Mouse (Mus musculus): ENCODE data around the gene Crkl. TPM values are rescaled to one million over a fixed set of nuclear protein-coding genes. Genes with fewer than 3 reads are reported as not detected.

Crkl gene
- 28.3 and 53.1 TPM in 2 replicates for polyA plus RNA-seq (2012; rRNA removed; ENCODE audit: low replicate concordance)

DNA sequence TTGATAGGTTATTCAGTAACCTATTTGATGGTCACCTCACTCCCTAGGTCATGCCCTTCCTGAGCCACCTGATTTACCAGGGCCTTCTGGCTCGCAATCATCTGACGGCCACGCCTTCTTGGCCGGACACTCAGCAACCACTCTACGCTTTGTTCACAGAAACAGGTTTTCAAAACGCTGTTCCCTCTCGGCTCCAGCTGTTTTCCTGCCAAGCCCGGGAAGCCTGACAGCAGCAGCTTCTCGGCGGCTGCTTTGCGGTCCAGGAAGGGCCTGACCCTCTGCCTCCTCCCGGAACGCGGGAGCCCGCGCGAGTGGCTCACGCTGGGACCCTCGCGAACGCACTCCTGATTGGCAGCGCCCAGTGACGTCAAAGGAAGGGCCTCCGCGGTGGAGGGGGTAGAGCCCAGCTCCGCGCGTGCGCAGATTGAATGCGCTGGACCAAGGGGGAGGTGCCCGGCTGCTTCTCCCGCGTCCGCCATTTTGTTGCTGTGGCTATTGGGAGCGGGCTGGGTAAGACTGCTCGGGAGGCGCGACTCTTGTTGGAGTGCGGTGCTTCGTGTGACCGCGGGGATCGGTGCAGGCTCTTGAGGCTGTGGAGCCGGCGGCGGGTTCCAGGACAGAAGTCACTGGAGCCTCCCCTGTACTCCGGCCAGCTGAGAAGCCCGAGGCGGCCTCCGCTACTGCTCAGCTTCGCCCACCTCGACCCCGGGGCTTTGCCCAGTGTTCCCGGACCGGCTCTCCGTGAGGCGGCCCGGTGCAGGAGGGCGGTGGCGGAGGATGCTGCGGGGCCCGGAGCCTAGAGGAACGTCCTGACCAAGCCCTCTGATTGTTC is at the start of gene Crkl:
Gene Crkl (plus strand): TSS at position 447 of the 832 bp plus-strand sequence.

DNA sequence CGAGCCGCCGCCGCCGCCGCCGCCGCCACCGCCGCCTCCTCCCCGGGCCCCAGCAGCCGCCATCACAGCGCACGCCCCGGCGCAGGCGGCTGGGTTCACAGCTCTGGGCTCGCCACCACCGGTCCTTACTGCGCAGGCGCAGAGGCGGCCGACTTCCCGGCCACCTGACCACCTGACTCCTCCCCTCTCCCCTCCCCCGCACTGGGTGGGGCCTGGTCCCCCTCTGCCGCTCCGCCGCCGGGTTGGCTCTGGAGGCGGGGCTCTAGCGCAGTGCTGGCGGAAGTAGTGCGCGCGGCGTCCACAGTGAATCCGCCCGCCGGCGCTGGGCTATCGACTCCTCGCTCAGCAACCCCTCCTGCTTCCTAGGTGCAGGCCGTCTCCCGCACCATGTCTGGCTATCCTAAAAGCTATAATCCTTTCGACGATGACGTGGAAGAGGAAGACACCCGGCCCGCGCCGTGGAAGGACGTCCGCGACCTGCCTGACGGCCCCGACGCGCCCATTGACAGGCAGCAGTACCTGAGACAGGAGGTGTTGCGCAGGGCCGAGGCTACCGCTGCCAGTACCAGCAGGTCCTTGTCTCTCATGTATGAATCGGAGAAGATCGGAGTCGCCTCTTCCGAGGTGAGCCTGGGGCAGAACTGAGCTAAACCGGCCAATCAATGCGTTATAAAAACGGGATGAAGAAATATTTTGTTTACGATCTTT is 45.9 kb upstream of the Crkl start, which contains the start of the genes Snap29 and Pi4ka:
Gene Snap29 (plus strand): TSS at position 251 of the 708 bp plus-strand sequence.
Gene Pi4ka (minus strand): TSS at position 579 of the 708 bp plus-strand sequence.

DNA sequence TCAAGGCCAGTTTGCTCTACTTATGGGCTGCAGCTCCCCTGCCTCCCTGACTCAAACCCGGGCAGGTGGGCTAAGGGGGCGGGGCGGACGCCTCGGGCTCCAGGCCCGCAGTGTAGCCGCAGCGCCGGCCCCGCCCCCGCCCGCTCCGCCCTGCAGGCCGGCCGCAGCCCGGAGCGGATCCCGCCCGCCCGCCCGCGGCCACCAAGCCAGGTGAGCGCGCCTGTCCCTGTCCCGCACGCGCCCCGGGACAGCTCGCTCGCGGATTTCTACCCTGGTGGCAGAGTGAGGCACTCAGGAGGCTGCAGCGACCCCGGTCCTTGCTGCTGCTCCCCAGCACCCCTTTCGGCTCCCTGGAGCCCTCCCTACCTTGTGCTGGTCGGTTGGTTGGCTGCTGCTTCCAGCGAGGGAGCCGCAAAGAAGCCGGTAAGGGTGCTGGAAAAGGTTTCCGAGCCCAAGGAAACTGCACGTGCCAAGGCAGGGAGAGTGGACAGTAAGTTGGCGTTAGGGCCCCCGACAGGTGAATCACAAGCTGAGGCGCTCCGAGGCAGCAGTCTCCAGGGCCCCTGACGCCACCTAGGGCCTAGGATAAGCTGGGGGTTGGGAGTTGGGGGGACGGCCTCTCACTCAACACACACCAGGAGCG is 37.8 kb downstream of the Crkl start, which contains the start of gene Aifm3:
Gene Aifm3 (plus strand): TSS at position 143 of the 643 bp plus-strand sequence.

DNA sequence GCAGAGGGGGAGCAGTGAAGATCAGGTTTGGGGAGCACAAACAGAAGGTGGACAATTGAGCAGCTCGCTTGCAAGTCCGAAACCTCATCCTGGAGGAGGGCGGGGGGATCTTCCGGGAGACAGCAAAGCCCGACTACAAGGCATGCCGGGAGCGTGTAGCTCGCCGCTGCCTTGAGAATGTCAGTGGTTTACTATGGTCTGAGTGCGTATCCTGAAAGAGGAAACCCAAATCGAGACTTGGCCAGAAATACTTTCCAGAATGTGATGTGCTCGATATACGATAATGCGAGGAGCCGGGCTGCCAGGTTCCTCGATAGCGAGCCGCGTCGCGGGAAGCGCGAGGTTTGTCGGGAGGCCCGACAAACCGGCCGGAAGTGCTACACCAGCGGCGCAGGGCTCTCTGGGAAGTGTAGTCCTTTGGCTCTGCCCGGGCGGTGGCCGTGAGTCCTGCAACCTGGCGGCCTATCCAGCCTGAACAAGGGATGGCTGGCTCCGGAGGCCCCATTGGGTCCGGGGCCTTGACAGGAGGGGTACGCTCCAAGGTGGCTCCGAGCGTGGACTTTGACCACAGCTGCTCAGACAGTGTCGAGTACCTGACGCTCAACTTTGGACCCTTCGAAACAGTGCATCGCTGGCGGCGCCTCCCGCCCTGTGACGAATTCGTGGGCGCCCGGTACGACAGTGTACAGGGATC is 56.9 kb downstream of the Crkl start, which contains the start of gene Lztr1:
Gene Lztr1 (plus strand): TSS at position 143 of the 694 bp plus-strand sequence.

GRCm38 (mm10) chr16:17530640-17531288 is 79.0 kb downstream of the Crkl start, which contains the start of gene Thap7:
Thap7 (minus strand) TSS chr16:17531136.

Other genes starting within 250 kb of the Crkl start
- 65.1 and 66.8 TPM in 2 replicates for gene Ube2l3, start 249.3 kb upstream of the Crkl start, polyA plus RNA-seq (2012; rRNA removed; ENCODE audit: low replicate concordance)
- gene Rimbp3, start 243.4 kb upstream of the Crkl start, polyA plus RNA-seq (2012; rRNA removed; ENCODE audit: low replicate concordance): 0.03 TPM in 1 of 2 replicates, not detected in the other
- 1.8 and 3.8 TPM in 2 replicates for gene Hic2, start 218.4 kb upstream of the Crkl start, polyA plus RNA-seq (2012; rRNA removed; ENCODE audit: low replicate concordance)
- 4.8 and 9.6 TPM in 2 replicates for gene Tmem191c, start 175.9 kb upstream of the Crkl start, polyA plus RNA-seq (2012; rRNA removed; ENCODE audit: low replicate concordance)
- gene Serpind1, start 120.6 kb upstream of the Crkl start, polyA plus RNA-seq (2012; rRNA removed; ENCODE audit: low replicate concordance): 0.24 and 0.80 TPM in 2 replicates
- 8.2 and 8.6 TPM in 2 replicates for gene Snap29, start 46.0 kb upstream of the Crkl start, polyA plus RNA-seq (2012; rRNA removed; ENCODE audit: low replicate concordance)
- 80.1 and 84.9 TPM in 2 replicates for gene Pi4ka, start 45.7 kb upstream of the Crkl start, polyA plus RNA-seq (2012; rRNA removed; ENCODE audit: low replicate concordance)
- 0.24 and 0.90 TPM in 2 replicates for gene Aifm3, start 37.6 kb downstream of the Crkl start, polyA plus RNA-seq (2012; rRNA removed; ENCODE audit: low replicate concordance)
- gene Lztr1, start 56.7 kb downstream of the Crkl start, polyA plus RNA-seq (2012; rRNA removed; ENCODE audit: low replicate concordance): 255 and 288 TPM in 2 replicates
- gene Thap7, start 79.1 kb downstream of the Crkl start, polyA plus RNA-seq (2012; rRNA removed; ENCODE audit: low replicate concordance): 58.8 and 101 TPM in 2 replicates
- gene Lrrc74b, start 109.3 kb downstream of the Crkl start, polyA plus RNA-seq (2012; rRNA removed; ENCODE audit: low replicate concordance): 0.33 and 4.0 TPM in 2 replicates
- gene P2rx6, start 109.9 kb downstream of the Crkl start, polyA plus RNA-seq (2012; rRNA removed; ENCODE audit: low replicate concordance): 9.4 and 30.5 TPM in 2 replicates
- gene Slc7a4, start 131.2 kb downstream of the Crkl start, polyA plus RNA-seq (2012; rRNA removed; ENCODE audit: low replicate concordance): 2.4 and 19.4 TPM in 2 replicates
- gene Smpd4, start 167.4 kb downstream of the Crkl start, polyA plus RNA-seq (2012; rRNA removed; ENCODE audit: low replicate concordance): 61.2 and 90.0 TPM in 2 replicates
- gene Ccdc74a, start 194.5 kb downstream of the Crkl start, polyA plus RNA-seq (2012; rRNA removed; ENCODE audit: low replicate concordance): 1.4 and 3.2 TPM in 2 replicates

Data from subcutaneous adipose tissue, adult 2 months (tissue).